Mouse (Mus musculus) liver, postnatal 0 days (tissue): ENCODE results near the gene Marc2.

ENCODE experiments used
- CTCF ChIP-seq: sonication (generic); IDR thresholded peaks from 2 replicates; pipeline ENCODE4 v1.5.1; 2016; ENCODE audit warnings: antibody characterized with exemption, low read depth
- EP300 ChIP-seq: IDR thresholded peaks from 2 replicates; pipeline ENCODE4 v1.6.1; 2016; ENCODE audit warnings: antibody characterized with exemption, low read depth, mild to moderate bottlenecking

- TF ChIP-seq CTCF (no peak), EP300 (no peak)
These were observed 82.4 kb downstream of the Marc2 start for GRCm38 (mm10) chr1:184763866-184764265.
